Mouse (Mus musculus): ENCODE measurements around the gene 6030468B19Rik. TPM values are rescaled to one million over a fixed set of nuclear protein-coding genes. Genes with fewer than 3 reads are reported as not detected.
A peak's percentile ranks its signal among the peaks of the same experiment; 100 is the strongest.
"Not testable (repeated sequence)": the region's sequence is repeated elsewhere in the genome, so short reads cannot be mapped to it uniquely, and the experiment has no call there.

6030468B19Rik gene
- polyA plus RNA-seq, 2 experiments from 2014 or later = 1.3 to 1.9 TPM

DNA sequence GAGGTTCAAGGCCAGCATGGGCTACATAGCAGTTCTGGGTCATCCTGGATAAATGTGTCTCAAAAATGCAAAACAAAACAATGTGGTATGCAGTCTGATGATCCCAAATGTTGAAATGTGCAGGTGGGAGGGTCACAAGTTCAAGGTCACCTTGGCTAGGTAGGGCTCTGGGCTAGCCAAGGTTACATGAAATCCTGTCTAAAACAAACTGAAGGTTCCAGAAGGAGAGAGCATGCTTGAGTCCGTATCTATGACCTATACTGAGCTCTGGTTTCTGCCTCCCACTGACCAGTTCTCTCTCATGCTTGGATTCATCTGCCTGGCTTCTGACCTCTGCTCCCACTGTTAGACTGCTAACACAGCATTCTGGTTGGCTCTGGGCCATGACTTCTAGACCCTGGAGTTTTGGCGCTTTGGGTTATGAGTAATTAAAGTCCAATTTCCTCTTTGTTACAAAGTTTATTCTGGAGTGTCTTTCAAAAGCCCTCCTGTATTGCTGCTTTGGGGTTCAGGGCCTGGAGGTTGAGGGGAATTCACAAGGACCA, 32.3 kb downstream of the 6030468B19Rik start:
- ATAC-seq = no peak

- no peak for ATAC-seq
Measured at GRCm38 (mm10) chr11:117830401-117830800, 32.9 kb downstream of the 6030468B19Rik start.

- peak; percentile 90 for ATAC-seq
Measured at GRCm38 (mm10) chr11:117832086-117832969, 34.9 kb downstream of the 6030468B19Rik start.

GRCm38 (mm10) chr11:117833509-117833908, 36.0 kb downstream of the 6030468B19Rik start:
- not testable (repeated sequence) for ATAC-seq

GRCm38 (mm10) chr11:117834086-117834485, 36.6 kb downstream of the 6030468B19Rik start:
- ATAC-seq = no peak

- no peak for ATAC-seq
Measured at GRCm38 (mm10) chr11:117836306-117836705, 38.8 kb downstream of the 6030468B19Rik start.

- no peak for ATAC-seq
Measured at GRCm38 (mm10) chr11:117838572-117838971, 41.1 kb downstream of the 6030468B19Rik start.

- ATAC-seq = no peak
Measured at GRCm38 (mm10) chr11:117839021-117839420, 41.6 kb downstream of the 6030468B19Rik start.

DNA sequence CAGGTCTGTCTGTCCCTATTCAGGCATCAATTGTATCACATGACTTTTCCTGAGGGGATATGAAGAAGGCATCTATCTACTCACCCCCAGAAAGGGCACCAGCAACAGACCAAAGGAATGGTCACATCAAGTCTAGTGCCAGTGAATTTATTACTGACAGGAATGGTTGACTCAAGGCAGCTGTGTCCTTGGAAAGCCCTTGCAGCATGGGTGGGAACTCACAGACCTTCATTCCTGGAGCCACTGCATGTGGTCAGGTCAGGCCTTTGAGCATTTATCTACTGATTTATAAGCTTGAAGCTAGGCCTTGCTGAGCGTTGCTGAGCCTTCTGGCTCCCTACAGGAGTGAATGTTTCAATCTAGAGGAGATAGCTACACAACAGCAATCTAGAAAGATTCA, 43.5 kb downstream of the 6030468B19Rik start:
- no peak for ATAC-seq

GRCm38 (mm10) chr11:117843434-117843833, 46.0 kb downstream of the 6030468B19Rik start:
- ATAC-seq = no peak

DNA sequence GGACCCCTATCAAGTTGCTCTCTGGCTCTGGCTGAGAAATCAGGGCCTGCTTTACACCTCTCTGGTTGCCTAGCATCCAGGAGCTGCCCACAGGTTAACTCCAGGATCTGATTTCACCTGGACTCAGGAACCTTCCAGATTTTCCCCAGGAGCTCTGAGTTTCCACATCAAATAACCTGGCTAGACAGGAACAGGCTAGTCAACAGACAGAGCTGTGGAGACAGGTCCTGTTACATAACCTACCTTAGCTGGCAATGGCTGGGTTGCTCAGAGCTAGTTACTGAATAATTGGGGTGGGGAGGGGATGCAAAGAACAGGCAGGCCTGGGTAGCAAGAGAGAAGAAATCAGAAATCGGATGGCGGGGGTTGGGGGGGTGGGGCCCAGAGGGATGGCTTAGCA, 47.5 kb downstream of the 6030468B19Rik start:
- ATAC-seq = no peak

- ATAC-seq = no peak
Measured at GRCm38 (mm10) chr11:117845651-117846050, 48.2 kb downstream of the 6030468B19Rik start.

DNA sequence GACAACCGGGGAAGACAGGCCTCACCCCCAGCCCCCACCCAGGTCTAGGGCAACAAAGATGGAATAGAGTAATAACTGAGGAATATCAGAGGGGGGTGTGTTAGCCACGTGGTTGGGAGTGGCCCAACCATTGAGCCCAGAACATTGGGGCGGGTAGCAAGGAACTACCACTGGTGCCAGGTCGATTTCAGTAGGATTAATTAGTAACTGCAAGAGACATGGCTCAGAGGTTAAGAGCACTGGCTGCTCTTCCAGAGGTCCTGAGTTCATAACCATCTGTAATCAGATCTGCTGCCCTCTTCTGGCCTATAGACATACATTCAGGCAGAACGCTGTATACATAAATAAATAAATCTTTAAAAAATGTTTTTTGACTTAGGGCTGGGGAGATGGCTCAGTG, 49.2 kb downstream of the 6030468B19Rik start:
- ATAC-seq = no peak

GRCm38 (mm10) chr11:117847593-117848215, 50.2 kb downstream of the 6030468B19Rik start:
- no peak for ATAC-seq

DNA sequence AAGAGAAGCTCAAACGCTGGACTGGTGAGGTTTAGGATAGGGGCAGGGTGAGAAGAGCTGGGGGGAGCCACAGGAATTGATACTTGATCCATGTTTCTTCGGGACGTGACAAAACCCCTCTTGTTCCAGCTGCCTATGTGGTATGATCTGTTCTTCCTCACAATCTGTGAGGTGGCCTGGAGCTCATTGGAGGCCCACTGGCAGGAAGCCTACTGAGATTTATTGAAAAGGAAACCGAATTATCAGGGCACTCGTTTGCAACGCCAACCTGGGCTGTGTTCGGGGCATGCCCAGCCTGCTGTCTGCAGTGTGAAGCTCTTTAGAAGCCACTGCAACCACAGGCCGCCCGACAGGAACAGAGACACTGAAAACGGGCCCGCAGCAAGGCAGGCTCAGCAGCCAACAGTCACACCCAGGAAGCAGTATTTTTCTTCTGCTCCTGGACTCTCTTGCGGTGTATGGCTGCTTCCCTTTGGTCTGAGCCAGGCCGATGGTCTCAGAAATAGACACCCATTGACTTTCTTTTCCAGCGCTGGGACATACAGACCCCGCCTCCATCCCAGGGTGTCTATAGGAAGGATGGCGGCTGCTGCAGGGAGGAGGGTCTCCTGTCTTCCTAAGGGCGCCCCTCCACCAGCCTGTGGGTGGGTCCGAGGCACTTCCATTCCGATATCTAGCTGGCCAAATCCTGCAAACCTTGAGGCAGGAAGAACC, 51.0 kb downstream of the 6030468B19Rik start:
- ATAC-seq = peak; percentile 77

GRCm38 (mm10) chr11:117848985-117849671, 51.7 kb downstream of the 6030468B19Rik start, which contains the start of gene Birc5:
Birc5 (plus strand) TSS chr11:117849251.
- peak; percentile 72 for ATAC-seq

DNA sequence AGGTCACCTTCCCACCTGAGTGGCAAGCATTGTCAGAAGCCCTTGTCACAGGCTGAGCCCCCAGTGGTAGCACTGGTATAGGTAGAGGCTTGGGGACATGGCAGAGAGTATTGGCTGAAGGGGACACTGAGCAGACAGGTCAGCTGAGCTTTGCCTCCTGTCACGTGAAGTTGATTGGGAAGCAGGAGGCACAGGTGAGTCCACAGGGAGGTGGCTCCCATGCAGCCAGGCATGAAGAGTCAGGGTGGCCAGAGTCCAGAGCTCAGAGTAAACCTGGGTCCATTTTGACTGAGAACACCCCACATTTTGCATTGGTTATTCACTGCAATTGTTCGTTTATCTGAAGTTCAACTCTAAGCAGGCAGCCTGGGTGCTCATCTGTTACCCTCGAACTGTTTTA, 55.4 kb downstream of the 6030468B19Rik start:
- ATAC-seq = no peak

DNA sequence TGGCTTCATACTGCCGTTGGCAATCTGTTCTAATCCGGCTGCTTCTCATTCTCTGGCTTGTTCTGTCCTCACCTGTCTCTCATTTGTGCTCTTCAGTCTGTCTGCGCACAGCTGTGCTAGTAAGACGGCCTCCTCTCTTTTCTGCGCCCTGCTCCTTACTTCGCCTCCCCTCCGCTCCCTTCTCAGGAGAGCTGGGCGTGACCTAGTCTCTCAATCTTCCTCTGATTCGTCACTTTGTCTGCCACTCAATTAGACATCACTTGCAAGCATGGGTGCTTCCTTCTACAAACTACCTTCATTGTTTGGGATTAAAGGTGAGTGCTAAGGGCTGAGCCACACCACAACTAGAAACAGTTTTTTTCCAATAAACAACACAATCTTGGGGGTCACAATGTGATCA, 56.8 kb downstream of the 6030468B19Rik start:
- no peak for ATAC-seq

- ATAC-seq = no peak
Measured at GRCm38 (mm10) chr11:117855360-117855759, 57.9 kb downstream of the 6030468B19Rik start.

GRCm38 (mm10) chr11:117855975-117856374, 58.5 kb downstream of the 6030468B19Rik start:
- no peak for ATAC-seq

Measured in activated CD4-positive, CD25-positive, alpha-beta regulatory T cell, adult 4 months (primary cell).